Mouse (Mus musculus): ENCODE measurements around the gene Ehbp1l1.

DNA sequence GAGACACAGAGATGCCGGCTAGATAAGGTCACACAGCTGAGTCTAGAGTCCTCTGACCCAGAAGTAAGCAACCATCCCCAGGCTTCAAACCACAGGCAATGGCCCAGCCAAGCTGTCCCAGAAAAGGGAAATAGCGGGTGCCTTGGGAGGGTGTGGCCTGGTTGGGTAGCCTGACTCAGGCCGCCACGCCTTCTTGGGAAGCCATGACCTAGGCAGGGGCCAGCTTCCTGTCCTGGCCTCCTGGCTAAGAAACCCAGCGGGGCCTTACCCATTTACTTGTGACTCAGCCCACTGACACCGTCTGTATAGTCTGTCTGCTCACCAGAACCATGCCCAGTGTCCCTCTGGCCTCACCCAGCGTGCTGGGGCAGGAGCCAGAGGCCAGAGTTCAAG lies 1.6 kb downstream of the Ehbp1l1 start:
- TF ChIP-seq CTCF (IDR thresholded peaks at IDR 0.05; ENCODE audit: borderline replicate concordance, control insufficient read depth, extremely low read depth, insufficient read depth, low read length, poor library complexity) (no peak), POLR2A (IDR thresholded peaks at IDR 0.05; ENCODE audit: control insufficient read depth, extremely low read depth, insufficient read depth, low read length, poor library complexity) (no peak)
